Mouse (Mus musculus) adrenal gland, adult 10 weeks (tissue): ENCODE measurements around the gene Slc28a2. TPM values are rescaled to one million over a fixed set of nuclear protein-coding genes. Genes with fewer than 3 reads are reported as not detected.

Experiments used
- polyA plus RNA-seq: library from polyadenylated mRNA; stranded (reverse); fragments of 350-450 nt; fragmentation: Illumina TruSeq; extraction: RNeasy Lipid Tissue Mini Kit (QIAGEN cat#74804); gene quantifications from one replicate; pipeline ENCODE4 v1.2.3, GENCODE M21; 2014; ENCODE audit warnings: low read depth, low replicate concordance

Gene Slc28a2
- 1.9 TPM for polyA plus RNA-seq

GRCm38 (mm10) chr2:122426200-122426599 lies at the start of gene Slc28a2:
Gene Slc28a2, plus strand, starts transcription at chr2:122426477.

DNA sequence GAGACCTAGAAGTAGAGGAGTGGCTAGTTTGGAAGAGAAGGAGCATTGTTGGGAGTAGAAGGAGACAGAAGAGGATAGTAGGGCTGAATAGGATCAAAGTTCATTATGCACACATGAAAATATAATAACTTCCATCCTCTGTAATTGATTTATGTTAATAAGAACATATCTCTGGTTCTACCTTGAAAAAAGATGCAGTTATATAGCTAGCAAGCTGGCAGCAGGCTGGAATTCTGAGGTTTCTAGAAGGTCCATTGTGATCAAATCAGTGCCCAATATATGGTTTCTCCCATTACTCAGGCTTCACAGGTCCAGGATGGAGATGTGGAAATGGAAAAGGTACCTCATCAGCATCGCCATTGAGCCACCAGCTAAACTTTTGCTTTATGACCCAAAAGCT lies 58.4 kb downstream of the Slc28a2 start, which contains the start of gene Gm14085:
Gene Gm14085, plus strand, starts transcription at position 301 of the 400 bp plus-strand sequence.

Other genes starting within 250 kb of the Slc28a2 start
- gene Patl2, start 240.3 kb upstream of the Slc28a2 start, polyA plus RNA-seq, result not detected
- gene Terb2, start 240.2 kb upstream of the Slc28a2 start, polyA plus RNA-seq, result not detected
- 52.1 TPM for gene Sord, start 191.7 kb upstream of the Slc28a2 start, polyA plus RNA-seq
- gene Duox2, start 128.0 kb upstream of the Slc28a2 start, polyA plus RNA-seq, result not detected
- not detected for gene Duoxa2, start 127.6 kb upstream of the Slc28a2 start, polyA plus RNA-seq
- not detected for gene Duoxa1, start 112.7 kb upstream of the Slc28a2 start, polyA plus RNA-seq
- not detected for gene Duox1, start 110.8 kb upstream of the Slc28a2 start, polyA plus RNA-seq
- gene Shf, start 57.3 kb upstream of the Slc28a2 start, polyA plus RNA-seq, result not detected
- gene Gm14085, start 58.5 kb downstream of the Slc28a2 start, polyA plus RNA-seq, result not detected
- gene Gatm, start 184.8 kb downstream of the Slc28a2 start, polyA plus RNA-seq, result 7.6 TPM
- 5.2 TPM for gene AA467197, start 210.5 kb downstream of the Slc28a2 start, polyA plus RNA-seq